24 mouse cellular contexts compared by ENCODE assay signal in genomic region chr5:98202996-98203395, GRCm38 (mm10). TPM values are rescaled to one million over a fixed set of nuclear protein-coding genes. Genes with fewer than 3 reads are reported as not detected.
DNase-seq lines count a peak whose midpoint lies in the region; ATAC-seq lines count a peak whose summit lies in the region.
"Had no signal": no experiment of that assay in that cellular context is flagged by ENCODE, and none has a peak within 500 bp of the region (broad histone marks: within the 10 kb centered on the region; RNA-seq: fewer than 3 reads in every experiment).

No protein-coding gene starts in this region.

- no peaks in the 10 kb centered on the region; the same call in 1 of the 2 replicates for H3K4me1 ChIP-seq in kidney, embryonic 15.5 days
- H3K4me1 ChIP-seq in lung, embryonic 16.5 days (replicated peaks; ENCODE audit: control insufficient read depth, insufficient read depth, low read length): 0 out of 2 replicates have a peak, but pooled peaks cover 2% of the 10 kb centered on the region
- H3K4me1 ChIP-seq: embryonic facial prominence, embryonic 13.5 days; forebrain, embryonic 12.5 days; heart, embryonic 10.5 days; hindbrain, embryonic 12.5 days had no signal

- 31% methylated on average over 4 of the region's 4 CpGs for WGBS in kidney, embryonic 15.5 days
- WGBS in lung, embryonic 16.5 days: 11% methylated on average over 4 of the region's 4 CpGs

- ATAC-seq in kidney, embryonic 15.5 days (replicated peaks; ENCODE audit: low FRiP score): peak; percentile 74; the same call in 1 of the 2 replicates
- ATAC-seq in lung, embryonic 16.5 days (ENCODE audit: low read depth): peak; percentile 57; the same call in 1 of the 2 replicates
- ATAC-seq: CD4-positive, CD25-positive, alpha-beta regulatory T cell, adult 4 months; forebrain, embryonic 16.5 days; hindbrain, embryonic 16.5 days had no signal

- no peaks in the 10 kb centered on the region for H3K36me3 ChIP-seq in kidney, embryonic 15.5 days
- no peaks in the 10 kb centered on the region for H3K36me3 ChIP-seq in lung, embryonic 16.5 days (ENCODE audit: control insufficient read depth, insufficient read depth, low read length)
- H3K36me3 ChIP-seq: embryonic facial prominence, embryonic 13.5 days; forebrain, embryonic 12.5 days; G1E; heart, embryonic 10.5 days; hindbrain, embryonic 12.5 days had no signal

- H3K4me3 ChIP-seq in kidney, embryonic 15.5 days (replicated peaks): no peak overlapping the region
- H3K4me3 ChIP-seq in lung, embryonic 16.5 days (ENCODE audit: low read length): no peak overlapping the region
- H3K4me3 ChIP-seq: embryonic facial prominence, embryonic 13.5 days; forebrain, embryonic 12.5 days; heart, embryonic 10.5 days; hindbrain, embryonic 12.5 days had no signal

- H3K4me2 ChIP-seq in kidney, embryonic 15.5 days: no peak overlapping the region
- H3K4me2 ChIP-seq in lung, embryonic 16.5 days (ENCODE audit: low read depth, low read length): no peak overlapping the region
- H3K4me2 ChIP-seq: embryonic facial prominence, embryonic 13.5 days; forebrain, embryonic 12.5 days; hindbrain, embryonic 12.5 days had no signal

- H3K9me3 ChIP-seq in kidney, embryonic 15.5 days (replicated peaks): no peaks in the 10 kb centered on the region
- H3K9me3 ChIP-seq in lung, embryonic 16.5 days (ENCODE audit: control insufficient read depth, low read length): no peaks in the 10 kb centered on the region
- H3K9me3 ChIP-seq: embryonic facial prominence, embryonic 13.5 days; forebrain, embryonic 12.5 days; heart, embryonic 10.5 days; hindbrain, embryonic 12.5 days had no signal

- H3K27me3 ChIP-seq in kidney, embryonic 15.5 days: peaks cover 2% of the 10 kb centered on the region; the same call in 1 of the 2 replicates
- H3K27me3 ChIP-seq in lung, embryonic 16.5 days (ENCODE audit: control insufficient read depth, insufficient read depth, low read depth, low read length): no peaks in the 10 kb centered on the region
- H3K27me3 ChIP-seq: forebrain, embryonic 12.5 days; hindbrain, embryonic 12.5 days had no signal

- H3K9ac ChIP-seq in kidney, embryonic 15.5 days: no peak overlapping the region
- no peak overlapping the region for H3K9ac ChIP-seq in lung, embryonic 16.5 days (ENCODE audit: low read length)
- H3K9ac ChIP-seq: embryonic facial prominence, embryonic 13.5 days; forebrain, embryonic 12.5 days; hindbrain, embryonic 12.5 days had no signal

- peak; percentile 32 for DNase-seq in embryo, embryonic 10 days (ENCODE audit: low spot score)
- no peak for DNase-seq in embryo, embryonic 10.5 days (ENCODE audit: low spot score)
- DNase-seq in kidney, adult 11 months: no peak
- DNase-seq in lung, postnatal 25 days (ENCODE audit: low spot score): no peak
- DNase-seq in urinary bladder, adult 18-20 months (ENCODE audit: low spot score in 2 of 2): no peak
- no peak for DNase-seq in right cerebral cortex, adult 2 months (ENCODE audit: low spot score in 2 of 2)
- DNase-seq: adrenal gland, postnatal 10 days; B cell, adult 2 months; cerebellum, adult 11 months; cerebellum, adult 8-10 months; cerebellum, postnatal 14 days; gastrocnemius, postnatal 14 days; heart, postnatal 10 days; heart, postnatal 4 days had no signal

- no peak overlapping the region for H3K27ac ChIP-seq in kidney, embryonic 15.5 days
- no peak overlapping the region for H3K27ac ChIP-seq in lung, embryonic 16.5 days (ENCODE audit: low read length)
- H3K27ac ChIP-seq: embryonic facial prominence, embryonic 13.5 days; forebrain, embryonic 12.5 days; heart, embryonic 10.5 days; hindbrain, embryonic 12.5 days had no signal

RNA-seq across cellular contexts. Expression of gene Prdm8, which starts 36.0 kb away (rescaled TPM):
- 0.08 TPM in 1 of 2 replicates, not detected in the other for polyA plus RNA-seq in kidney, embryonic 15.5 days (2015; fragmentation: Nextera tagmentation; extraction: Ambion mirVana)
- 0.79 and 0.87 TPM in 2 replicates for polyA plus RNA-seq in lung, embryonic 16.5 days (2015; fragmentation: Nextera tagmentation; extraction: Ambion mirVana)
- polyA plus RNA-seq: CD4-positive, CD25-positive, alpha-beta regulatory T cell, adult 4 months; G1E; heart, embryonic 10.5 days had no signal

RNA-seq across cellular contexts. Expression of gene Fgf5, which starts 51.0 kb away (rescaled TPM):
- polyA plus RNA-seq in kidney, embryonic 15.5 days (2015; fragmentation: Nextera tagmentation; extraction: Ambion mirVana): 0.48 and 0.49 TPM in 2 replicates
- 0.53 and 0.62 TPM in 2 replicates for polyA plus RNA-seq in lung, embryonic 16.5 days (2015; fragmentation: Nextera tagmentation; extraction: Ambion mirVana)
- polyA plus RNA-seq: CD4-positive, CD25-positive, alpha-beta regulatory T cell, adult 4 months; G1E had no signal
